Comparison of ENCODE assay signal across 26 mouse cellular contexts in the genomic region with DNA sequence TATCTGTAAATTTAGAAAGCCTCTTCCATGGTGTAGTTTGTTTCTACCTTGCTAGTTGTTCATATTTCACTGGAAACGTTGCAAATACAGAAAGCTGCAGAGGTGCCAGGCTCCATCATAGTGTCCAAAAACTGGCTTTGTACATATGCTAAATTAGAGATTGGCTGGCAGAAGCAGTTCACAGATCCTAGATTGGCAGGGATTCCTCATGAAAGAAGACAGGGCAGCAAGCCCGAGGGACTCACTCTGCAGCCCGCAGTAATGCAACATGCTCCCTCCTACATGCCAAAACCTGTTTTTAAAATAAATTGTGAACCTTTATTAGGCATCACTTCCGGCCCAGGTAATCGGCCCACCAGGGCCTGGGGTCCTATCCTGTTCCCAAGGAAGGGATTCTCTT.
DNase-seq lines count a peak whose midpoint lies in the region; ATAC-seq and TF ChIP-seq lines count a peak whose summit lies in the region.
"Had no signal": no experiment of that assay in that cellular context is flagged by ENCODE, and none has a peak within 500 bp of the region (broad histone marks: within the 10 kb centered on the region; RNA-seq: fewer than 3 reads in every experiment).

No protein-coding gene starts in this region.

- no peak overlapping the region for H3K4me2 ChIP-seq in forebrain, embryonic 14.5 days (ENCODE audit: low read length)
- H3K4me2 ChIP-seq in forebrain, embryonic 12.5 days, result no peak overlapping the region
- no peak overlapping the region for H3K4me2 ChIP-seq in midbrain, postnatal 0 days (ENCODE audit: low read depth, low read length, poor library complexity, severe bottlenecking)
- H3K4me2 ChIP-seq in midbrain, embryonic 11.5 days, result no peak overlapping the region
- H3K4me2 ChIP-seq in forebrain, postnatal 0 days (ENCODE audit: low read depth), result no peak overlapping the region
- H3K4me2 ChIP-seq: embryonic facial prominence, embryonic 15.5 days; hindbrain, embryonic 15.5 days; liver, embryonic 13.5 days; neural tube, embryonic 15.5 days; stomach, embryonic 15.5 days had no signal

- no peaks in the 10 kb centered on the region for H3K36me3 ChIP-seq in forebrain, embryonic 14.5 days (ENCODE audit: control insufficient read depth, insufficient read depth, low read length)
- no peaks in the 10 kb centered on the region for H3K36me3 ChIP-seq in forebrain, embryonic 12.5 days (replicated peaks)
- H3K36me3 ChIP-seq in midbrain, postnatal 0 days (ENCODE audit: insufficient read depth, low read length), result no peaks in the 10 kb centered on the region
- H3K36me3 ChIP-seq in midbrain, embryonic 11.5 days (ENCODE audit: control insufficient read depth, insufficient read depth, low read length), result no peaks in the 10 kb centered on the region
- H3K36me3 ChIP-seq in forebrain, postnatal 0 days (ENCODE audit: insufficient read depth), result no peaks in the 10 kb centered on the region
- H3K36me3 ChIP-seq: embryonic facial prominence, embryonic 15.5 days; heart, embryonic 10.5 days; hindbrain, embryonic 15.5 days; liver, embryonic 13.5 days; neural tube, embryonic 15.5 days; stomach, embryonic 15.5 days had no signal

- DNase-seq in forebrain, embryonic 14.5 days (ENCODE audit: low spot score), result peak; percentile 76
- peak; percentile 50 for DNase-seq in midbrain, postnatal 0 days (ENCODE audit: low spot score)
- no peak for DNase-seq in midbrain, embryonic 11.5 days (ENCODE audit: low spot score, missing footprints)
- peak; percentile 83 for DNase-seq in cerebellum, adult 9-11 months
- DNase-seq in forebrain, postnatal 0 days, result peak; percentile 65
- no peak for DNase-seq in adrenal gland, postnatal 36 days
- DNase-seq: adrenal gland, postnatal 14 days; heart, postnatal 4 days; kidney, adult 9 months; kidney, postnatal 25 days; liver, embryonic 13.5 days; lung, adult 2 months; right cerebral cortex, adult 18-20 months; right cerebral cortex, postnatal 4 days; thymus, postnatal 25 days had no signal

- H3K9me3 ChIP-seq in forebrain, embryonic 14.5 days (replicated peaks; ENCODE audit: control insufficient read depth, low read length), result no peaks in the 10 kb centered on the region
- H3K9me3 ChIP-seq in forebrain, embryonic 12.5 days, result no peaks in the 10 kb centered on the region
- no peaks in the 10 kb centered on the region for H3K9me3 ChIP-seq in midbrain, postnatal 0 days (ENCODE audit: low read length)
- H3K9me3 ChIP-seq in midbrain, embryonic 11.5 days (ENCODE audit: control insufficient read depth, low read length), result no peaks in the 10 kb centered on the region
- H3K9me3 ChIP-seq in forebrain, postnatal 0 days (ENCODE audit: low read length), result no peaks in the 10 kb centered on the region
- H3K9me3 ChIP-seq: embryonic facial prominence, embryonic 15.5 days; heart, embryonic 10.5 days; hindbrain, embryonic 15.5 days; liver, embryonic 13.5 days; megakaryocyte, embryonic 14.5 days; neural tube, embryonic 15.5 days; stomach, embryonic 15.5 days had no signal

- no peak overlapping the region for H3K4me3 ChIP-seq in forebrain, embryonic 14.5 days (ENCODE audit: low read depth, low read length)
- H3K4me3 ChIP-seq in forebrain, embryonic 12.5 days (replicated peaks), result no peak overlapping the region
- no peak overlapping the region for H3K4me3 ChIP-seq in midbrain, postnatal 0 days (ENCODE audit: low read depth, low read length)
- H3K4me3 ChIP-seq in midbrain, embryonic 11.5 days (ENCODE audit: low read depth, low read length), result no peak overlapping the region
- H3K4me3 ChIP-seq in forebrain, postnatal 0 days (ENCODE audit: low read depth, low read length), result no peak overlapping the region
- H3K4me3 ChIP-seq: embryonic facial prominence, embryonic 15.5 days; heart, embryonic 10.5 days; hindbrain, embryonic 15.5 days; layer of hippocampus, adult 2 months; liver, embryonic 13.5 days; megakaryocyte, embryonic 14.5 days; neural tube, embryonic 15.5 days; stomach, embryonic 15.5 days had no signal

- peaks cover 6% of the 10 kb centered on the region; the same call in 1 of the 2 replicates for H3K4me1 ChIP-seq in forebrain, embryonic 14.5 days (ENCODE audit: control insufficient read depth, insufficient read depth, low read length)
- peaks cover 9% of the 10 kb centered on the region for H3K4me1 ChIP-seq in forebrain, embryonic 12.5 days
- H3K4me1 ChIP-seq in midbrain, postnatal 0 days (ENCODE audit: insufficient read depth, low read length), result no peaks in the 10 kb centered on the region
- H3K4me1 ChIP-seq in midbrain, embryonic 11.5 days (ENCODE audit: control insufficient read depth, insufficient read depth, low read length), result peaks cover 7% of the 10 kb centered on the region
- H3K4me1 ChIP-seq in forebrain, postnatal 0 days (ENCODE audit: insufficient read depth), result peaks cover 5% of the 10 kb centered on the region; the same call in 1 of the 2 replicates
- H3K4me1 ChIP-seq: embryonic facial prominence, embryonic 15.5 days; heart, embryonic 10.5 days; liver, embryonic 13.5 days; megakaryocyte, embryonic 14.5 days; stomach, embryonic 15.5 days had no signal

- ATAC-seq in forebrain, embryonic 14.5 days, result peak; percentile 60; the same call in 1 of the 2 replicates
- ATAC-seq in forebrain, embryonic 12.5 days (ENCODE audit: low FRiP score), result no peak
- no peak for ATAC-seq in midbrain, postnatal 0 days (ENCODE audit: low FRiP score)
- no peak for ATAC-seq in midbrain, embryonic 11.5 days (ENCODE audit: low FRiP score)
- ATAC-seq in forebrain, postnatal 0 days, result peak; percentile 69
- no peak for ATAC-seq in megakaryocyte progenitor cell, adult 5-6 weeks (replicated peaks; ENCODE audit: poor library complexity)
- ATAC-seq: intestine, embryonic 16.5 days; midbrain, embryonic 16.5 days had no signal

- no peak overlapping the region for H3K9ac ChIP-seq in forebrain, embryonic 14.5 days (ENCODE audit: low read length)
- no peak overlapping the region for H3K9ac ChIP-seq in forebrain, embryonic 12.5 days
- H3K9ac ChIP-seq in midbrain, postnatal 0 days (replicated peaks; ENCODE audit: low read length, poor library complexity, severe bottlenecking), result no peak overlapping the region
- H3K9ac ChIP-seq in midbrain, embryonic 11.5 days (ENCODE audit: low read length), result no peak overlapping the region
- no peak overlapping the region for H3K9ac ChIP-seq in forebrain, postnatal 0 days
- H3K9ac ChIP-seq: embryonic facial prominence, embryonic 15.5 days; hindbrain, embryonic 15.5 days; liver, embryonic 13.5 days; neural tube, embryonic 15.5 days; stomach, embryonic 15.5 days had no signal

- no peaks in the 10 kb centered on the region; the same call in 1 of the 2 replicates for H3K27me3 ChIP-seq in forebrain, embryonic 14.5 days (replicated peaks; ENCODE audit: control insufficient read depth, insufficient read depth, low read length)
- H3K27me3 ChIP-seq in forebrain, embryonic 12.5 days, result peaks cover 6% of the 10 kb centered on the region; the same call in 1 of the 2 replicates
- no peaks in the 10 kb centered on the region for H3K27me3 ChIP-seq in midbrain, postnatal 0 days (ENCODE audit: insufficient read depth, low read length)
- H3K27me3 ChIP-seq in midbrain, embryonic 11.5 days (ENCODE audit: control insufficient read depth, insufficient read depth, low read length), result no peaks in the 10 kb centered on the region
- 0 out of 2 replicates have a peak, but pooled peaks cover 3% of the 10 kb centered on the region for H3K27me3 ChIP-seq in forebrain, postnatal 0 days (ENCODE audit: insufficient read depth, low read length)
- H3K27me3 ChIP-seq: embryonic facial prominence, embryonic 15.5 days; hindbrain, embryonic 15.5 days; liver, embryonic 13.5 days; megakaryocyte, embryonic 14.5 days; neural tube, embryonic 15.5 days; stomach, embryonic 15.5 days had no signal

- H3K27ac ChIP-seq in forebrain, embryonic 14.5 days (ENCODE audit: low read depth, low read length), result no peak overlapping the region
- H3K27ac ChIP-seq in forebrain, embryonic 12.5 days, result no peak overlapping the region
- H3K27ac ChIP-seq in midbrain, postnatal 0 days (ENCODE audit: low read depth, low read length), result no peak overlapping the region
- H3K27ac ChIP-seq in midbrain, embryonic 11.5 days (ENCODE audit: low read depth, low read length), result no peak overlapping the region
- no peak overlapping the region for H3K27ac ChIP-seq in forebrain, postnatal 0 days (ENCODE audit: low read depth, low read length)
- H3K27ac ChIP-seq: embryonic facial prominence, embryonic 15.5 days; heart, embryonic 10.5 days; hindbrain, embryonic 15.5 days; layer of hippocampus, adult 2 months; liver, embryonic 13.5 days; neural tube, embryonic 15.5 days; stomach, embryonic 15.5 days had no signal

- WGBS in forebrain, embryonic 14.5 days, result 72% methylated on average over 5 of the region's 5 CpGs
- 87% methylated on average over 5 of the region's 5 CpGs for WGBS in forebrain, embryonic 12.5 days
- WGBS in midbrain, postnatal 0 days, result 76% methylated on average over 5 of the region's 5 CpGs
- 87% methylated on average over 5 of the region's 5 CpGs for WGBS in midbrain, embryonic 11.5 days
- WGBS in forebrain, postnatal 0 days, result 53% methylated on average over 5 of the region's 5 CpGs

- TF ChIP-seq CTCF in midbrain, postnatal 0 days (IDR thresholded peaks at IDR 0.05), result no peak
- no peak for TF ChIP-seq CTCF in forebrain, postnatal 0 days (IDR thresholded peaks at IDR 0.05; ENCODE audit: low read depth)

Comparison
In these comparisons a context has a peak if more than half of its experiments do, and no peak if none do; other contexts are left out.
1. ATAC-seq: peak in forebrain, embryonic 14.5 days (single experiment) and forebrain, postnatal 0 days (single experiment); none in forebrain, embryonic 12.5 days (single experiment), midbrain, postnatal 0 days (single experiment), midbrain, embryonic 11.5 days (single experiment) and megakaryocyte progenitor cell, adult 5-6 weeks (single experiment).
2. DNase-seq: peak in forebrain, embryonic 14.5 days (single experiment), midbrain, postnatal 0 days (single experiment), cerebellum, adult 9-11 months (single experiment) and forebrain, postnatal 0 days (single experiment); none in midbrain, embryonic 11.5 days (single experiment) and adrenal gland, postnatal 36 days (0 of 2).